Comparison of ENCODE assay signal across 8 mouse cellular contexts in genomic region chr16:92319353-92320109, GRCm38 (mm10). TPM values are rescaled to one million over a fixed set of nuclear protein-coding genes. Genes with fewer than 3 reads are reported as not detected.
DNase-seq lines count a peak whose midpoint lies in the region; ATAC-seq and TF ChIP-seq lines count a peak whose summit lies in the region.

No protein-coding gene starts in this region.

- TF ChIP-seq CTCF in heart, postnatal 0 days (IDR thresholded peaks at IDR 0.05; ENCODE audit: low read depth): peak; percentile 50
- peak; percentile 8 for TF ChIP-seq CTCF in C2C12 (IDR thresholded peaks at IDR 0.05; ENCODE audit: control insufficient read depth, insufficient read depth, insufficient read length)
- TF ChIP-seq CTCF in lung, embryonic 14.5 days (IDR thresholded peaks at IDR 0.05; ENCODE audit: low read depth): peak; percentile 65

- no peak overlapping the region for H3K9ac ChIP-seq in heart, postnatal 0 days (replicated peaks; ENCODE audit: low read depth, low read length)
- H3K9ac ChIP-seq in lung, embryonic 14.5 days: no peak overlapping the region
- H3K9ac ChIP-seq in midbrain, embryonic 14.5 days (replicated peaks; ENCODE audit: low read length): no peak overlapping the region

- H3K4me3 ChIP-seq in heart, postnatal 0 days (ENCODE audit: low read depth, low read length): no peak overlapping the region
- H3K4me3 ChIP-seq in C2C12 (ENCODE audit: insufficient read depth, poor library complexity, severe bottlenecking): no peak overlapping the region
- H3K4me3 ChIP-seq in lung, embryonic 14.5 days (ENCODE audit: low read depth, low read length): no peak overlapping the region
- no peak overlapping the region for H3K4me3 ChIP-seq in midbrain, embryonic 14.5 days (replicated peaks; ENCODE audit: low read depth, low read length)

- H3K4me2 ChIP-seq in heart, postnatal 0 days (ENCODE audit: low read depth, low read length): no peak overlapping the region
- H3K4me2 ChIP-seq in lung, embryonic 14.5 days: no peak overlapping the region
- no peak overlapping the region for H3K4me2 ChIP-seq in midbrain, embryonic 14.5 days (ENCODE audit: low read length)

- no peaks in the 10 kb centered on the region for H3K4me1 ChIP-seq in heart, postnatal 0 days (ENCODE audit: control insufficient read depth, insufficient read depth)
- no peaks in the 10 kb centered on the region for H3K4me1 ChIP-seq in lung, embryonic 14.5 days (ENCODE audit: insufficient read depth)
- H3K4me1 ChIP-seq in midbrain, embryonic 14.5 days (ENCODE audit: control insufficient read depth, insufficient read depth, low read length): peaks cover 3% of the 10 kb centered on the region

- H3K79me2 ChIP-seq in C2C12 (ENCODE audit: control insufficient read depth, insufficient read depth): no peaks in the 10 kb centered on the region

- H3K27ac ChIP-seq in heart, postnatal 0 days (ENCODE audit: low read depth): no peak overlapping the region
- H3K27ac ChIP-seq in lung, embryonic 14.5 days (ENCODE audit: low read depth): no peak overlapping the region
- H3K27ac ChIP-seq in midbrain, embryonic 14.5 days (replicated peaks; ENCODE audit: low read depth, low read length): no peak overlapping the region

- DNase-seq in heart, postnatal 0 days (ENCODE audit: low spot score): no peak
- DNase-seq in heart, adult 9 months (ENCODE audit: low spot score in 2 of 2): no peak
- DNase-seq in ZHBTc4 (ENCODE audit: low read depth, low spot score): peak; percentile 91
- peak; percentile 54 to 66 for DNase-seq in gastrocnemius, postnatal 4 days (ENCODE audit: low spot score in 2 of 2)
- peak; percentile 55 for DNase-seq in lung, embryonic 14.5 days
- peak; percentile 39 to 68 for DNase-seq in spleen, postnatal 14 days (ENCODE audit: low spot score in 2 of 2)
- no peak for DNase-seq in midbrain, embryonic 14.5 days

- no peak for ATAC-seq in heart, postnatal 0 days (ENCODE audit: insufficient read depth, low read depth)
- no peak for ATAC-seq in lung, embryonic 14.5 days (ENCODE audit: insufficient read depth)
- ATAC-seq in midbrain, embryonic 14.5 days (ENCODE audit: low FRiP score, low TSS enrichment): no peak

- H3K27me3 ChIP-seq in heart, postnatal 0 days (ENCODE audit: control insufficient read depth, insufficient read depth, low read length): no peaks in the 10 kb centered on the region
- peaks cover 13% of the 10 kb centered on the region for H3K27me3 ChIP-seq in C2C12 (ENCODE audit: control insufficient read depth, insufficient read depth, insufficient read length)
- H3K27me3 ChIP-seq in lung, embryonic 14.5 days (ENCODE audit: insufficient read depth, low read length): no peaks in the 10 kb centered on the region
- no peaks in the 10 kb centered on the region for H3K27me3 ChIP-seq in midbrain, embryonic 14.5 days (ENCODE audit: control insufficient read depth, insufficient read depth, low read length)

- no peaks in the 10 kb centered on the region for H3K9me3 ChIP-seq in heart, postnatal 0 days (replicated peaks; ENCODE audit: control insufficient read depth, low read length)
- no peaks in the 10 kb centered on the region for H3K9me3 ChIP-seq in lung, embryonic 14.5 days (ENCODE audit: low read depth, low read length)
- H3K9me3 ChIP-seq in midbrain, embryonic 14.5 days (ENCODE audit: control insufficient read depth, low read length): no peaks in the 10 kb centered on the region

- WGBS in heart, postnatal 0 days: 59% methylated on average over 20 of the region's 20 CpGs
- 54% methylated on average over 20 of the region's 20 CpGs for WGBS in lung, embryonic 14.5 days
- WGBS in midbrain, embryonic 14.5 days: 70% methylated on average over 20 of the region's 20 CpGs

- no peak overlapping the region for H3ac ChIP-seq in C2C12 (ENCODE audit: control insufficient read depth, insufficient read length, low read depth)

- no peaks in the 10 kb centered on the region for H3K79me3 ChIP-seq in C2C12 (ENCODE audit: low read depth)

- H3K36me3 ChIP-seq in heart, postnatal 0 days (replicated peaks; ENCODE audit: control insufficient read depth, insufficient read depth, low read length): no peaks in the 10 kb centered on the region
- H3K36me3 ChIP-seq in C2C12 (ENCODE audit: control insufficient read depth, insufficient read depth): no peaks in the 10 kb centered on the region
- H3K36me3 ChIP-seq in lung, embryonic 14.5 days (ENCODE audit: insufficient read depth): no peaks in the 10 kb centered on the region
- H3K36me3 ChIP-seq in midbrain, embryonic 14.5 days (ENCODE audit: control insufficient read depth, insufficient read depth, low read length): no peaks in the 10 kb centered on the region

- no peak for TF ChIP-seq EP300 in heart, postnatal 0 days (IDR thresholded peaks at IDR 0.05; ENCODE audit: low read depth)

TF ChIP-seq in C2C12, 6 proteins besides CTCF, POLR2A, EP300 and RAD21:
- TF ChIP-seq MAX (IDR thresholded peaks at IDR 0.05) (no peak), CEBPB (IDR thresholded peaks at IDR 0.05; ENCODE audit: low read depth) (no peak), MYOG (IDR thresholded peaks at IDR 0.05; ENCODE audit: control insufficient read depth, extremely low read depth, insufficient read length) (no peak), FOSL1 (IDR thresholded peaks at IDR 0.05; ENCODE audit: insufficient read depth, low read length, poor library complexity, severe bottlenecking) (no peak), USF1 (IDR thresholded peaks at IDR 0.05; ENCODE audit: low read depth) (no peak), MYOD1 (IDR thresholded peaks at IDR 0.05; ENCODE audit: control insufficient read depth, insufficient read length, low read depth) (no peak)

RNA-seq across cellular contexts. Expression of gene Fam243, which starts 1.7 kb away (rescaled TPM):
- total RNA-seq in heart, postnatal 0 days (2014; rRNA removed; ENCODE audit: low replicate concordance): not detected in 2 replicates
- polyA plus RNA-seq in heart, postnatal 0 days (2015; fragmentation: Nextera tagmentation; extraction: Ambion mirVana): 0.05 TPM in 1 of 2 replicates, not detected in the other
- polyA plus RNA-seq in C2C12 (2012; fragmentation: generic; extraction: Trizol): not detected
- total RNA-seq in gastrocnemius, postnatal 4 days (2021): not detected
- not detected in 2 replicates for polyA plus RNA-seq in lung, embryonic 14.5 days (2014; fragmentation: Nextera tagmentation; extraction: Ambion mirVana)
- not detected in 2 replicates for polyA plus RNA-seq in midbrain, embryonic 14.5 days (2014; fragmentation: Nextera tagmentation; extraction: Ambion mirVana)

RNA-seq across cellular contexts. Expression of gene Smim11, which starts 18.4 kb away (rescaled TPM):
- total RNA-seq in heart, postnatal 0 days (2014; rRNA removed; ENCODE audit: low replicate concordance): 12.3 and 17.5 TPM in 2 replicates
- polyA plus RNA-seq in heart, postnatal 0 days (2015; fragmentation: Nextera tagmentation; extraction: Ambion mirVana): 165 and 187 TPM in 2 replicates
- 82.4 TPM for polyA plus RNA-seq in C2C12 (2012; fragmentation: generic; extraction: Trizol)
- 10 to 100 TPM; 71.7 to 72.1 TPM for total RNA-seq in gastrocnemius, postnatal 4 days (2021)
- polyA plus RNA-seq in lung, embryonic 14.5 days (2014; fragmentation: Nextera tagmentation; extraction: Ambion mirVana): 130 and 134 TPM in 2 replicates
- polyA plus RNA-seq in midbrain, embryonic 14.5 days (2014; fragmentation: Nextera tagmentation; extraction: Ambion mirVana): 71.6 and 75.9 TPM in 2 replicates

RNA-seq across cellular contexts. Expression of gene Kcne2, which starts 27.3 kb away (rescaled TPM):
- total RNA-seq in heart, postnatal 0 days (2014; rRNA removed; ENCODE audit: low replicate concordance): 1.6 and 3.7 TPM in 2 replicates
- 1.5 and 1.8 TPM in 2 replicates for polyA plus RNA-seq in heart, postnatal 0 days (2015; fragmentation: Nextera tagmentation; extraction: Ambion mirVana)
- not detected for polyA plus RNA-seq in C2C12 (2012; fragmentation: generic; extraction: Trizol)
- total RNA-seq in gastrocnemius, postnatal 4 days (2021): not detected
- polyA plus RNA-seq in lung, embryonic 14.5 days (2014; fragmentation: Nextera tagmentation; extraction: Ambion mirVana): 0.21 and 0.26 TPM in 2 replicates
- 0.53 and 3.0 TPM in 2 replicates for polyA plus RNA-seq in midbrain, embryonic 14.5 days (2014; fragmentation: Nextera tagmentation; extraction: Ambion mirVana)

RNA-seq across cellular contexts. Expression of gene Kcne1, which starts 39.7 kb away (rescaled TPM):
- 182 and 283 TPM in 2 replicates for total RNA-seq in heart, postnatal 0 days (2014; rRNA removed; ENCODE audit: low replicate concordance)
- polyA plus RNA-seq in heart, postnatal 0 days (2015; fragmentation: Nextera tagmentation; extraction: Ambion mirVana): 324 and 415 TPM in 2 replicates
- polyA plus RNA-seq in C2C12 (2012; fragmentation: generic; extraction: Trizol): 0.04 TPM
- not detected for total RNA-seq in gastrocnemius, postnatal 4 days (2021)
- 0.22 TPM in 1 of 2 replicates, not detected in the other for polyA plus RNA-seq in lung, embryonic 14.5 days (2014; fragmentation: Nextera tagmentation; extraction: Ambion mirVana)
- polyA plus RNA-seq in midbrain, embryonic 14.5 days (2014; fragmentation: Nextera tagmentation; extraction: Ambion mirVana): 0.07 TPM in 1 of 2 replicates, not detected in the other

Comparison
In these comparisons a context has a peak if more than half of its experiments do, and no peak if none do; other contexts are left out.
1. DNase-seq: peak in ZHBTc4 (single experiment), gastrocnemius, postnatal 4 days (2 of 2), lung, embryonic 14.5 days (single experiment) and spleen, postnatal 14 days (2 of 2); none in heart, postnatal 0 days (single experiment), heart, adult 9 months (0 of 2) and midbrain, embryonic 14.5 days (single experiment).
2. CTCF ChIP-seq: peak in every context shown above with its lines; median percentile 65 in lung, embryonic 14.5 days; 50 in heart, postnatal 0 days; 8 in C2C12.